Mouse (Mus musculus) kidney, adult 2 months (tissue): ENCODE data around the gene Ccnb1ip1.

Experiments
- CTCF ChIP-seq: fragments of 200-500 bp; conservative IDR thresholded peaks from 2 replicates; pipeline ENCODE4 v1.5.1; 2011; ENCODE audit warnings: low read depth, mild to moderate bottlenecking, control low read depth, low read length, moderate library complexity, mixed read lengths; ENCODE audit not compliant: insufficient read depth, insufficient read length
- POLR2A ChIP-seq: fragments of 200-500 bp; IDR thresholded peaks from one replicate; pipeline ENCODE4 v1.6.1; 2011; ENCODE audit warnings: low read depth, low read length, control low read depth

DNA sequence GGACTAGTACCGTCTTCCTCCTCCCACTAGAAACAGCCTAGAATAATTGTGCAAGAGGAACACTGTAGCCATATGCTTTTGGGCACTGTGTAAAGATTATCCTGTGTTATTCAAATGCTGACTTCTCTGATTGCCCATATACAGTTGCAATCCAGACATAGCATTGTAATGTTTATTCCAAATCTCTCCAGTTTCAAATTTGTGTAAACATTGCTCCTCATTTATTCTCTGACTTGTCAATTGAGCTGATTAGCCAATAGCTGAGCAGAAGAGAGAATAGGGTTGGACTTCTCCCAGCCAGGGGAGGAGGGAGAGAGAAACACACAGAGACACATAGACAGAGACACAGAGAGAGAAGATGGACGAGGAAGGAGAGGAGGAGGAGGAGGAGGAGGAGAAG is 26.9 kb upstream of the Ccnb1ip1 start:
- TF ChIP-seq POLR2A (no peak), CTCF (no peak)
